Mouse (Mus musculus) NIH3T3 (cell line): Measurements from ENCODE around the gene Sned1.
"Not testable (repeated sequence)": the region's sequence is repeated elsewhere in the genome, so short reads cannot be mapped to it uniquely, and the experiment has no call there.

Experiments used
- DNase-seq: peaks from one replicate; pipeline ENCODE4 v3.0.0-alpha.2; 2012; ENCODE audit warnings: low read depth

The Sned1 gene

GRCm38 (mm10) chr1:93229221-93229620, 6.4 kb upstream of the Sned1 start:
- DNase-seq = peak; percentile 56

- peak; percentile 55 for DNase-seq
These were observed 6.0 kb upstream of the Sned1 start for GRCm38 (mm10) chr1:93229626-93230025.

- DNase-seq = peak; percentile 73
These were observed 894 bp downstream of the Sned1 start for GRCm38 (mm10) chr1:93236545-93236924.

- DNase-seq = no peak
These were observed 2.0 kb downstream of the Sned1 start for GRCm38 (mm10) chr1:93237676-93238075.

- peak; percentile 50 for DNase-seq
These were observed 2.6 kb downstream of the Sned1 start for GRCm38 (mm10) chr1:93238201-93238600.

- peak; percentile 49 for DNase-seq
These were observed 10.3 kb downstream of the Sned1 start for GRCm38 (mm10) chr1:93245936-93246335.

GRCm38 (mm10) chr1:93252586-93252985, 16.9 kb downstream of the Sned1 start:
- peak; percentile 86 for DNase-seq

GRCm38 (mm10) chr1:93255761-93256160, 20.1 kb downstream of the Sned1 start:
- no peak for DNase-seq

- no peak for DNase-seq
These were observed 21.9 kb downstream of the Sned1 start for GRCm38 (mm10) chr1:93257560-93257959.

GRCm38 (mm10) chr1:93267207-93267606, 31.6 kb downstream of the Sned1 start:
- peak; percentile 61 for DNase-seq

- no peak for DNase-seq
These were observed 32.6 kb downstream of the Sned1 start for GRCm38 (mm10) chr1:93268246-93268645.

GRCm38 (mm10) chr1:93270516-93271240, 35.0 kb downstream of the Sned1 start:
- no peak for DNase-seq

GRCm38 (mm10) chr1:93271751-93272150, 36.1 kb downstream of the Sned1 start:
- no peak for DNase-seq

- peak; percentile 67 for DNase-seq
These were observed 36.8 kb downstream of the Sned1 start for GRCm38 (mm10) chr1:93272409-93272821.

- peak; percentile 44 for DNase-seq
These were observed 39.9 kb downstream of the Sned1 start for GRCm38 (mm10) chr1:93275561-93275960.

- DNase-seq = no peak
These were observed 41.4 kb downstream of the Sned1 start for GRCm38 (mm10) chr1:93277041-93277440.

- DNase-seq = no peak
These were observed 54.1 kb downstream of the Sned1 start for GRCm38 (mm10) chr1:93289678-93290214.

- no peak for DNase-seq
These were observed 55.3 kb downstream of the Sned1 start for GRCm38 (mm10) chr1:93290956-93291355.

GRCm38 (mm10) chr1:93291591-93291990, 56.0 kb downstream of the Sned1 start:
- no peak for DNase-seq

- no peak for DNase-seq
These were observed 56.4 kb downstream of the Sned1 start for GRCm38 (mm10) chr1:93292006-93292405.

GRCm38 (mm10) chr1:93294491-93294890, 58.9 kb downstream of the Sned1 start:
- DNase-seq = not testable (repeated sequence)

- DNase-seq = peak; percentile 37
These were observed 64.2 kb downstream of the Sned1 start for GRCm38 (mm10) chr1:93299791-93300190.

- peak; percentile 75 for DNase-seq
These were observed 64.9 kb downstream of the Sned1 start for GRCm38 (mm10) chr1:93300578-93300977.
